Mouse (Mus musculus) forebrain, embryonic 12.5 days (tissue): ENCODE measurements around the gene Gstcd. TPM values are rescaled to one million over a fixed set of nuclear protein-coding genes. Genes with fewer than 3 reads are reported as not detected.
A peak's percentile ranks its signal among the peaks of the same experiment; 100 is the strongest.

Experiments
- ATAC-seq: fragments of 200-750 bp; cut with Nextera tagmentation; 2 replicates; pipeline ENCODE4 v1.8.0; 2017; ENCODE audit warnings: moderate TSS enrichment; ENCODE audit not compliant: low FRiP score
- H3K27ac ChIP-seq: fragments of 300-500 bp; sonication (generic); 2 replicates; pipeline ENCODE4 v1.5.1; 2016; ENCODE audit warnings: mild to moderate bottlenecking
- H3K27me3 ChIP-seq: fragments of 300-500 bp; sonication (generic); 2 replicates; pipeline ENCODE4 v1.6.1; 2016; ENCODE audit warnings: mild to moderate bottlenecking
- H3K36me3 ChIP-seq: fragments of 300-500 bp; sonication (generic); replicated peaks from 2 replicates; pipeline ENCODE4 v1.6.1; 2016; ENCODE audit warnings: mild to moderate bottlenecking
- H3K4me1 ChIP-seq: fragments of 300-500 bp; sonication (generic); 2 replicates; pipeline ENCODE4 v1.6.1; 2016
- H3K4me2 ChIP-seq: fragments of 300-500 bp; sonication (generic); 2 replicates; pipeline ENCODE4 v1.6.1; 2016; ENCODE audit warnings: mild to moderate bottlenecking, moderate library complexity
- H3K4me3 ChIP-seq: fragments of 300-500 bp; sonication (generic); replicated peaks from 2 replicates; pipeline ENCODE4 v1.5.1; 2016; ENCODE audit warnings: mild to moderate bottlenecking
- H3K9ac ChIP-seq: fragments of 300-500 bp; sonication (generic); 2 replicates; pipeline ENCODE4 v1.6.1; 2016; ENCODE audit warnings: mild to moderate bottlenecking
- H3K9me3 ChIP-seq: fragments of 300-500 bp; sonication (generic); 2 replicates; pipeline ENCODE4 v1.6.1; 2016
- WGBS: fragments of 180-500 bp; shearing (Covaris S2); methylation state at CpG from one replicate; pipeline ENCODE4 v1.1.7; 2016; 5-methylcytosine and 5-hydroxymethylcytosine counted together
- polyA plus RNA-seq: library from polyadenylated mRNA; unstranded; fragments of >200 nt; fragmentation: Nextera tagmentation; extraction: Ambion mirVana; gene quantifications from 2 replicates; pipeline ENCODE4 v1.2.1, GENCODE M21; 2016

Gstcd gene
- polyA plus RNA-seq, 1 experiment from 2014 or later: 10.5 TPM

DNA sequence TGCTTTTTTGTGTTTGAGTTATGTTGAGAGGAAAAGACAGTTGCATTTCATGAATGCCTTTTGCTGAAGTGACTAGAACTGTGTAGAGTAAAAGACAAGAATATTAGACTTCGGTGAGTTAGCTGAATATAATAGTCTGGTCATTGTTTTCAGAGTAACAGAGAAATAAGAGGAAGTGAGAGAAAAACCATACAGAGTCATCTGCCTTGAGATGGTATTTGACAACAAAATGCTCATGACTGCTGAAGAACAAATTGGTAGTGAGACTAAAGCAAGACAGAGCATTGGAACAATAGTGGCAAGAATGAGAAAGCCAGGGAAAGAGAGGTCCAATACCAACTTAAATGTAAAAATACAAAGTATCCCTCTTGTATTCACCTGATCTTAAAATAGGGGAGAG is 1.1 kb upstream of the Gstcd start:
- H3K4me3 ChIP-seq: peak overlapping the region; percentile 90
- no peak overlapping the region for H3K9ac ChIP-seq
- H3K4me1 ChIP-seq: peaks cover 30% of the 10 kb centered on the region
- no peak overlapping the region for H3K27ac ChIP-seq
- peak overlapping the region; percentile 63 for H3K4me2 ChIP-seq
- 95% methylated on average over 1 of the region's 1 CpGs for WGBS
- no peaks in the 10 kb centered on the region for H3K9me3 ChIP-seq
- H3K27me3 ChIP-seq: no peaks in the 10 kb centered on the region
- peaks cover 8% of the 10 kb centered on the region for H3K36me3 ChIP-seq
- ATAC-seq: no peak

DNA sequence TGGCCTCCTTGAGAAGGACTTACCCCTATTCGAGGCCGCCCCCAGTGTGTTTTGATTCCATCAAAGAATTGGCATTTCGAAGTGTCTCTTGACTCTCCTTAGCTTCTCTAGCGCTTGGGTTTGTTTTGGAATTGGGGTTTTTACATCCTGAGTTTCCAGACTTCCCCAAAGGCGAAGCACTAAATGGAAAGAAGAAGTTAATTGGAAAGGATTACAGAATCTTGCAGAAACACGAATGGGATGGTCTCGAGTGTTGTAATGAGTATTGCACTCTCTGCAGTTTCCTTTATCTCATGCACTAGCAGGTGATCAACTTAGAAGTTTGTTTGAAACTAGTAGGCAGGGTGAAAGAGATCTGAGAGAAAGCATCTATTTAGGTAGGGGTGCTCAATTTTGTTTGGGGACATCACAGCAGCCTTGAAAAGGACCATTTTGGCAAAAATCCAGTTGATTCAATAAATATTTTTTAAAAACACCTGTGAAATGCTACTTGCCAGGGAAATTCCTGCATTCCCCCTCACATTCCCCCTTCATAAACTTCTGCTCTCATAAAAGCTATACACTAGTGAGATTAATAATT is 531 bp upstream of the Gstcd start:
- ATAC-seq: no peak
- Histone ChIP-seq H3K9me3 (no peaks in the 10 kb centered on the region), H3K27me3 (no peaks in the 10 kb centered on the region), H3K36me3 (peaks cover 5% of the 10 kb centered on the region; the same call in 1 of the 2 replicates), H3K4me2 (peak overlapping the region; percentile 63), H3K27ac (peak overlapping the region; percentile 99), H3K9ac (peak overlapping the region; percentile 95), H3K4me1 (peaks cover 30% of the 10 kb centered on the region), H3K4me3 (peak overlapping the region; percentile 90)
- 0% methylated on average over 7 of the region's 7 CpGs for WGBS

- H3K27me3 ChIP-seq: no peaks in the 10 kb centered on the region
- peak; percentile 87 for ATAC-seq
- H3K9me3 ChIP-seq: no peaks in the 10 kb centered on the region
- peak overlapping the region; percentile 95 for H3K9ac ChIP-seq
- peak overlapping the region; percentile 63 for H3K4me2 ChIP-seq
- H3K27ac ChIP-seq: peak overlapping the region; percentile 99
- peaks cover 30% of the 10 kb centered on the region for H3K4me1 ChIP-seq
- H3K4me3 ChIP-seq: peak overlapping the region; percentile 90
- no peaks in the 10 kb centered on the region for H3K36me3 ChIP-seq
- under 1% methylated on average over 38 of the region's 44 CpGs for WGBS
These were observed 641 bp downstream of the Gstcd start for GRCm38 (mm10) chr3:133091121-133091663.

DNA sequence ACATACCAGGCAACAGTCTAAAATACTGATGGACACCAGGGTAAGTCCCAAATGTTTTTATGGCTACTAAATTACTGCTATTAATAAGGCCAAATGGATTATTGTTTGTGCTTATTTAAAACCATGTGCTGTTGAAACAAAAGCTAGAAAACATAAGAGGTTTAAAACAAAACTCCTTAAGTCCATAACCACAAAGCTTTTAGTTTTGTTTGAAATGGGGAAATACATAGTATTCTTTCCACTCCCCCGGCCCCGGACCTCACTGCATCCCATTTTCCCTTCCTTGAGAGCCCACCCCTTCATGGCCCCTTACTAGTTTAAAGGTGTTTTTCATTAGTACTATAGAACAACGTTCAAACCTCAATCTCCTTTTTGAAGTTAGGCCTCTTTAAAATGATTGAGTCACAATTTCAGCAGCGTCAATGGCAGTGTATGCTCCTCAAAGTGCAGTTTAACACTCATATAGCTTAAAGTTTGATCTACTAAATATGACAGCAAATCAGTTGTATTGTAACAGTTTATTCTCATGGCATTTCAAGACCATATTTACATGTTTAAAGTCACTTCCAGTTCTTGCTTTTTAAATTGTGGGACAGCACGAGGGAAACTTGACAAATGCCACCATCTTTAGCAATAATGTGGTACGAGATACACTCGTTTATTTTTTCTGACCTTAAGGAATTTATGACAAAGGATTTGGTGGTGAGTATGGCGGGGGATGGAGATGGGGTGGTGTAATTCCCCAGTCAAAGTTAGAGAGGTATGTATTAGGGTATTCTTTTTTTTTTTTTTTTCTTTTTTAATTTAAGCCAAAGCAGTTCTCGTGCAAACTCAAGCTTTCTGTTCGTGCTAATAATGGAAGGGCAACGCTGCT is 1.3 kb downstream of the Gstcd start:
- H3K36me3 ChIP-seq: no peaks in the 10 kb centered on the region
- peak overlapping the region; percentile 63 for H3K4me2 ChIP-seq
- H3K27me3 ChIP-seq: no peaks in the 10 kb centered on the region
- WGBS: 8% methylated on average over 11 of the region's 11 CpGs
- H3K4me1 ChIP-seq: peaks cover 30% of the 10 kb centered on the region
- H3K9me3 ChIP-seq: no peaks in the 10 kb centered on the region
- peak overlapping the region; percentile 95 for H3K9ac ChIP-seq
- ATAC-seq: no peak
- H3K27ac ChIP-seq: peak overlapping the region; percentile 99
- H3K4me3 ChIP-seq: peak overlapping the region; percentile 90

- 71% methylated on average over 3 of the region's 3 CpGs for WGBS
- peak; percentile 71; the same call in 1 of the 2 replicates for ATAC-seq
- Histone ChIP-seq H3K4me1 (peaks cover 14% of the 10 kb centered on the region; the same call in 1 of the 2 replicates), H3K27me3 (no peaks in the 10 kb centered on the region), H3K36me3 (peaks cover 31% of the 10 kb centered on the region), H3K27ac (no peak overlapping the region), H3K4me2 (no peak overlapping the region), H3K4me3 (no peak overlapping the region), H3K9me3 (no peaks in the 10 kb centered on the region), H3K9ac (no peak overlapping the region)
These were observed 6.0 kb downstream of the Gstcd start for GRCm38 (mm10) chr3:133085858-133086257.

DNA sequence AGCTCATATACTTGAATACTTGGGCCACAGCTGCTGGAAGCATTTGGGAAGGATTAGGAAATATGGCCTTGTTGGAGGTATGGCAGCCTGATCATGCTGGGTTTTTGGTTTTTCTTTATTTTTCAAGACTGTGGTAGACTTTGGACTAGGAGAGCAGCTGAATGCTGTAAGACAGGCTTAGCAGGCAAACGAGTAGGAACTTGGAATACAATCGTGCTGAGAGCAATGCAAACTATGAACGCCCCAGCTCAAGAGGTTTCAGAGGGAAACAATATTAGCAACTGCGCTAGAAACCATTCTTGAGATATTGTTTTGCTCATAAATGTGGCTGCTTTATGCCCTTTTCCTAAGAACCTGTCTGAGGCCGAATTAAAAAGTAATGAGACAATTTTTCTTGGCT is 9.1 kb downstream of the Gstcd start:
- H3K9ac ChIP-seq: no peak overlapping the region
- no peak overlapping the region for H3K4me3 ChIP-seq
- H3K9me3 ChIP-seq: no peaks in the 10 kb centered on the region
- no peak overlapping the region for H3K4me2 ChIP-seq
- no peaks in the 10 kb centered on the region for H3K27me3 ChIP-seq
- H3K4me1 ChIP-seq: no peaks in the 10 kb centered on the region
- H3K27ac ChIP-seq: no peak overlapping the region
- no peak for ATAC-seq
- 90% methylated on average over 5 of the region's 5 CpGs for WGBS
- peaks cover 43% of the 10 kb centered on the region for H3K36me3 ChIP-seq

GRCm38 (mm10) chr3:133075560-133075959 is 16.3 kb downstream of the Gstcd start:
- no peak for ATAC-seq
- H3K27ac ChIP-seq: no peak overlapping the region
- no peak overlapping the region for H3K4me2 ChIP-seq

GRCm38 (mm10) chr3:133052068-133052467 is 39.8 kb downstream of the Gstcd start:
- H3K9me3 ChIP-seq: no peaks in the 10 kb centered on the region
- H3K4me2 ChIP-seq: no peak overlapping the region
- H3K36me3 ChIP-seq: peaks cover 12% of the 10 kb centered on the region
- no peaks in the 10 kb centered on the region for H3K27me3 ChIP-seq
- no peak overlapping the region for H3K27ac ChIP-seq
- H3K4me1 ChIP-seq: no peaks in the 10 kb centered on the region
- H3K9ac ChIP-seq: no peak overlapping the region
- WGBS: 16% methylated on average over 2 of the region's 2 CpGs
- H3K4me3 ChIP-seq: no peak overlapping the region
- ATAC-seq: peak; percentile 85; the same call in 1 of the 2 replicates

More at GRCm38 (mm10) chr3:133075560-133075959, 16.3 kb downstream of the Gstcd start:
- Histone ChIP-seq H3K9ac (no peak overlapping the region), H3K4me3 (no peak overlapping the region), H3K27me3 (no peaks in the 10 kb centered on the region), H3K36me3 (peaks cover 22% of the 10 kb centered on the region), H3K4me1 (no peaks in the 10 kb centered on the region), H3K9me3 (no peaks in the 10 kb centered on the region)
- WGBS: 92% methylated on average over 10 of the region's 10 CpGs

DNA sequence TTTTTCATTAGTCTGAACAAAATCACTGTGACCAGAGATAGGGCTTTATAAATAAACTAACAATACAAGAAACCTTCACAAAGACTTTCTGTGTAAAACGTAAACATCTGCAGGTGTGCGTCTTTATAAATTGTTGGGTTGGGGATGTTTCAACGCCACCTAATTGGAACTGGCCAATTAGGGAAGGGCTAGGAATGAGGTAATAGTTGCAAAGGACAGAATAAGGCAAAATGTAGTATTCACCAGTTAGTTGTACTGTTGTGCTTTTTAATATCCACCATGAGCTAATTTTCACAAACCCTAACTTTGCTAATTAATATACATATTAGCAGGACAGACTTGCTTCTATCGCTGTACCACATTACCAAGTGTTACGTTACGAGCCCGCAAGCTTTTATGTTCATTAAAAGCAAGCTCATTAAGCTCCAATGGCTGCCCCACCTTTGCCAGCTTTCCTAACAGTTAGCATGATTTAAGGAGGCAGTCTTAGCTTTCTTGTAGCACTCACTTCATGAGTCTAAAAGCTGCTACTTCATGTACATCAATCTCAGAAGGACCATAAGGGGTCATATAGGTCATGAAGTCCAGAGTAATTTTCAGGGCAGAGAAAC is 58.6 kb downstream of the Gstcd start:
- Histone ChIP-seq H3K4me3 (no peak overlapping the region), H3K4me2 (no peak overlapping the region)
- peak; percentile 71 for ATAC-seq

DNA sequence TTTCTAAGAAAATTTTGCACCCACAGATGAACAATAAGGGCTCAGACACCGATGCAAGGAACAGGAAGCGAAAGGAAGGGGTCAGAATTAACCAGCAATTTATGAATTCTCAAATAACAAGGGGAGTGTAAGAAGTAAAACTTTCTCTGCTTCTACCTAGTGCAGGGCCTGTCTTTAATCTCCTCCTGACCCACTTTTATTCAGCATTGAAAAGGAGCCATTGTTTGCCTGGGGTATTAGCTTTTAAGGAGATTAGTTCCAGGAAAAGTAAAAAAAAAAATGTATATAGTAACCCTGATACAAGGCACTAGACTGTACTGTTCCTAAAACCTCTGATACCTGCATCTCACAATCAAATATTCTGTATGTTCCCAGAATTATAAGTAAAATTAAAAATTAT is 64.9 kb downstream of the Gstcd start:
- 0 out of 2 replicates have a peak overlapping the region, but pooled peaks have one; percentile 17 for H3K9ac ChIP-seq
- H3K4me3 ChIP-seq: no peak overlapping the region
- no peaks in the 10 kb centered on the region for H3K36me3 ChIP-seq
- 26% methylated on average over 2 of the region's 2 CpGs for WGBS
- ATAC-seq: no peak
- no peak overlapping the region for H3K4me2 ChIP-seq
- H3K27ac ChIP-seq: no peak overlapping the region; the same call in 1 of the 2 replicates
- H3K4me1 ChIP-seq: peaks cover 7% of the 10 kb centered on the region; the same call in 1 of the 2 replicates
- no peaks in the 10 kb centered on the region for H3K9me3 ChIP-seq
- H3K27me3 ChIP-seq: no peaks in the 10 kb centered on the region

More for the DNA sequence above, 58.6 kb downstream of the Gstcd start:
- no peaks in the 10 kb centered on the region for H3K27me3 ChIP-seq
- no peak overlapping the region for H3K9ac ChIP-seq
- no peaks in the 10 kb centered on the region for H3K4me1 ChIP-seq
- H3K27ac ChIP-seq: no peak overlapping the region
- no peaks in the 10 kb centered on the region for H3K9me3 ChIP-seq
- no peaks in the 10 kb centered on the region for H3K36me3 ChIP-seq
- 65% methylated on average over 7 of the region's 7 CpGs for WGBS

DNA sequence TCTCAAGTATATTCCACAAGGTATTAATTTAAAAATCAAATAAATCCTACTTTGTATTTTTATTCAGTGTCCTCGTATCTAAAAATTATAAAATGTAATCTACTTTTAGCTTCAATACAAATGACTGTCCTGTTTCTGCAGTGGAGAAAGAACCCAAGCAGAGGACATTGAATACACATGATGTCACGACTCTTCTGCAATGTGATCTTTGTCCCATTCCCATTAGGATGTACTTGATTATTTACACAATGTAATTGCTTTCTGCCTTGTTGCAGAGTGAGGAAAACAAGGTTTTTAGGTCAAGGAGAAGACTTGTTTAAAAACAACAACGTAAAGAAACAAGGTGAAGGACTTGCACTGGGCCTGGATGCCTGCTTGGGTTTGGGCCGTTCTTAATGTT is 84.6 kb downstream of the Gstcd start:
- Histone ChIP-seq H3K27ac (no peak overlapping the region), H3K9ac (no peak overlapping the region), H3K27me3 (no peaks in the 10 kb centered on the region), H3K4me3 (no peak overlapping the region), H3K4me2 (no peak overlapping the region), H3K9me3 (no peaks in the 10 kb centered on the region), H3K4me1 (no peaks in the 10 kb centered on the region), H3K36me3 (peaks cover 6% of the 10 kb centered on the region; the same call in 1 of the 2 replicates)
- 84% methylated on average over 4 of the region's 4 CpGs for WGBS
- no peak for ATAC-seq

GRCm38 (mm10) chr3:132996299-132996698 is 95.5 kb downstream of the Gstcd start:
- no peak overlapping the region for H3K9ac ChIP-seq
- no peak overlapping the region for H3K4me2 ChIP-seq
- no peaks in the 10 kb centered on the region for H3K4me1 ChIP-seq
- ATAC-seq: no peak
- H3K9me3 ChIP-seq: no peaks in the 10 kb centered on the region
- no peak overlapping the region for H3K4me3 ChIP-seq
- 77% methylated on average over 9 of the region's 9 CpGs for WGBS
- no peak overlapping the region for H3K27ac ChIP-seq
- H3K36me3 ChIP-seq: peaks cover 14% of the 10 kb centered on the region
- H3K27me3 ChIP-seq: no peaks in the 10 kb centered on the region
